Mouse (Mus musculus): ENCODE measurements at regions not wholly inside any gene's neighbourhood (a gene's known extent, or its start where the extent isn't known, plus 50 kb on each side); places are given as distances from the start of the nearest gene placed in this dataset.

DNA sequence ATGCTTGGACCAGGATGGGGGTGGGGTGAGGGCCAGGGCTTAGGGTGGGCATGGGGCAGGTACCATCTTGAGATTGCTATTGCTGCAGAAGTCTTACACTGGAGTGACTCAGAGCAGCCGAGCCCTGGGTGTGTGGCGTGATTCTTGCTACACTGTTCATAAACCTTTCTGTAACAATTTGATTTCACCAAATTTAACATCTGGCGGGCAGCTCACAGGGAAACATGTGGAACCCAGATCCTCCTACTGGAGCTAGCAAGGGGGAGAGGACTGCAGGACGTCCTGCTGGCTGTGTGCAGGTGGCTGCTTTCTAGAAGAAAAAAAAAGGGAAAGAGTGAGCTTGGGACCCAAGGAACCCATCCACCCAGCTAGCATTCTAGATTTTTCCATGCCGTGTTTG lies 719.7 kb downstream of the Vrk1 start:
- DNase-seq (ENCODE audit: inconsistent ontology term) = no peak

DNA sequence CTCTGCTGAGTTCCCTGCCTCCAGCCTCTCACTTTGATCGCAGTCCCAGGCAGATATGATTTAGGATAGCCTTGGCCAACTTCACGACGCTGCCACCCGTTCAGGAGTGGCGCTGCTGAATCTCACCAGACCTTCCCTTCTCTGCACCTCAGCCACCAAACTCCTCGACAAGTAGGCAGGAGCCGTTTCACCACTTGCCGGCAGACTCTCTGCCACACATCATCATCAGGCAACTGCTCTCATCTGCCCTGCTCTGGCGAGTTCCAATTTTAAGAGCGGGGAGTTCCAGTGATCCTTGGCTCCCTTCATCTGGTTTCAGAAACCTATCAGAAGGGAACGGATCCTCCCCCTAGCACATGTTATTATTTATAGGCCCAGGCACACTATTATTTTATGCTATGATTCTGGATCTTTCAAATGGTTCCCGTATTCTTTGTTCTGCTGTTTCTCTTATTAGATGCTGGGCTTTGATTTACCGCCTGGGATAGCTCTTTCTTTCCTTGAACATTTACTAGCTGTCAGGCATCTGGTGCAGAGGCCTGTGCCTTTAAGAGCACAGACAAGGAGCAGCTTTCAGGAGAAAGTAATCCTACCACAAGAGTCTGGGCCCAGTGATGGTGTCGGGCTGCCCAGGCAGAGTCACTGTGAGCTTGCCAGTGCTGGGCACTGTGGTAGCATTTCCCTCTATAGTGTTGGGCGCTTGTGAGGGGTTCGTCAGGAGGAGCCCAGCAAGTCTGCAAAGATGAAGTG lies 722.3 kb downstream of the Vrk1 start:
- no peak for DNase-seq (ENCODE audit: inconsistent ontology term)

- no peak for DNase-seq (ENCODE audit: inconsistent ontology term)
Observed at GRCm38 (mm10) chr12:106748765-106749164, 738.7 kb downstream of the Vrk1 start.

DNA sequence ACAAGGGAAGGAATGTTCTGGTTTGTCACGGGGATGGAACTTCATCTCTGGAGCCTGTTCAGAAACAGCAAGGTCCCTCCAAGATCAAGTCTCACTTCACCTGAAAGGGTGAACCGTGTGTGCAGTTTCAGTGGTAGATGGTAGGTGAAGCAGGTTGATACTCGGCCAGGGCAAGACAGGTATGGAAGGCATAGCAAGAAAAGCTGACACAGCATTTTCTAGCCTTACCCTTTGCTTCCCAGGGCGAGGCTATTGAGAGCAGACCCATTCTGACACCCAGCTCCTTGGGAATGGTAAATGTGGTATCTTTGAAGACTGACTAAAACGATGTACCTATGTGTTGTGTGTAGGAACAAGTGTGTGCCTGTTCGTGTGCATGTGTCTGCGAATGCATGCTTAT lies 724.9 kb upstream of the 3110018I06Rik start:
- no peak for DNase-seq (ENCODE audit: inconsistent ontology term)

- no peak for DNase-seq (ENCODE audit: inconsistent ontology term)
Observed at GRCm38 (mm10) chr12:106764516-106764915, 723.9 kb upstream of the 3110018I06Rik start.

DNA sequence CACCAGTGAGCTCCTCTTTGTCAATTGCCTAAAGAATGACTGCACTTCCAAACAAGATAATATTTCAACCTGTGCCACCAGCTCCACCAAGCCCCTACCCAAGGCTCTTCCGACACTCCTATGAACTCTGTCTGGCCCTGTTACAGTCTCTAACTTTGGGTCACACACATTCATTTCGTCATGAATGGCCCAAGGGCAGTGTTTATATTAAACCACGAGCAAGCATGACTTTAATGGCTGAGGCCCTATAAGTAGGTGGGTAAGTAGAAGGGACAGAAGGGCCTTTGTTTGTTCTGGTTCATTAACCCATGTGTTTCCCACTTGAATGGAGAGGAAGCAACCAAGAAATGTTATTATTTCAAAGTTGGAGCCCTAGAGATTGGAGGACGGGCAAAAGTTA lies 714.9 kb upstream of the 3110018I06Rik start:
- DNase-seq (ENCODE audit: inconsistent ontology term) = no peak

- peak; percentile 73 for DNase-seq (ENCODE audit: inconsistent ontology term)
Observed at GRCm38 (mm10) chr12:106796596-106796995, 691.8 kb upstream of the 3110018I06Rik start.

DNA sequence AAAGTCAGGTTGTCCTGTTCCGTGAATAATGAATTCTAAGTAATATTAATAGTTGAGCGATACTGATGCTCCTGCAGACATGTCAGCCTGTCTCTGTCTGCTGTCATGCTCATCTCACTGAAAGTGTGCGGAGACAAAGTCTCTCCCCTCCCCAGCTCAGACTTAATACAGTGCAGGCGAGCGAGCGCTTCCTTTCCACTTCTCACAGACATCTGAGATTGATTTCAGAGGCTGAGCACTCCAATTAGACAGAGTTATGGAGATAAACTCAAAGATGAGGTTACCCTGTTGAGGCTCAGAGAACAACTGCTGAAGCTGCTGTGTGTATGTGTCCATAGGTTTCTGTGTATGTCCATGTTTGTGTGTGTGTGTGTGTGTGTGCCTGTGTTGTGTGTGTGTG lies 668.7 kb upstream of the 3110018I06Rik start:
- DNase-seq (ENCODE audit: inconsistent ontology term) = no peak

- no peak for DNase-seq (ENCODE audit: inconsistent ontology term)
Observed at GRCm38 (mm10) chr12:106822311-106822710, 666.1 kb upstream of the 3110018I06Rik start.

GRCm38 (mm10) chr12:106828542-106828941 lies 659.9 kb upstream of the 3110018I06Rik start:
- no peak for DNase-seq (ENCODE audit: inconsistent ontology term)

GRCm38 (mm10) chr12:106829323-106829722 lies 659.1 kb upstream of the 3110018I06Rik start:
- DNase-seq (ENCODE audit: inconsistent ontology term) = no peak

DNA sequence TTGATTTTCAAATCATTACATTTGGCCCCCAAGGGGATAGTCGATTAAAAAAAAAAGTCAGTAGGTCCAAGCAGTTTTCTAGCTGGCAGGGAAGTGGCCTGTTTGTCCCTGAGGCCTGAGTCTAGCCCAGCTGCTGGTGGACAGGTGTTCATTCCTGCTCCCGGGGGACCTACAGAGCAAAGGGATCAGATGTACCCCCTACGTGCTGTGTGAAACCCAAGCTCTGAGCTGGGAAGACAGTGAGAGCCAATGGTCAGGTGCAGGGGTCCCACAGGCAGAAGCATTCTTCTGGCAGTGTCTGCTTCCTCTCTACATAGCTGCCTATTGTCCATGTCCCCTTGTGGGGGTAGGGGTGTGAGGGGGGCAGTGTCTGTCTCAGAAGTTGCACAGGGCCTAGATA lies 653.2 kb upstream of the 3110018I06Rik start:
- DNase-seq (ENCODE audit: inconsistent ontology term) = no peak

GRCm38 (mm10) chr12:106839618-106840017 lies 648.8 kb upstream of the 3110018I06Rik start:
- DNase-seq (ENCODE audit: inconsistent ontology term) = peak; percentile 98

DNA sequence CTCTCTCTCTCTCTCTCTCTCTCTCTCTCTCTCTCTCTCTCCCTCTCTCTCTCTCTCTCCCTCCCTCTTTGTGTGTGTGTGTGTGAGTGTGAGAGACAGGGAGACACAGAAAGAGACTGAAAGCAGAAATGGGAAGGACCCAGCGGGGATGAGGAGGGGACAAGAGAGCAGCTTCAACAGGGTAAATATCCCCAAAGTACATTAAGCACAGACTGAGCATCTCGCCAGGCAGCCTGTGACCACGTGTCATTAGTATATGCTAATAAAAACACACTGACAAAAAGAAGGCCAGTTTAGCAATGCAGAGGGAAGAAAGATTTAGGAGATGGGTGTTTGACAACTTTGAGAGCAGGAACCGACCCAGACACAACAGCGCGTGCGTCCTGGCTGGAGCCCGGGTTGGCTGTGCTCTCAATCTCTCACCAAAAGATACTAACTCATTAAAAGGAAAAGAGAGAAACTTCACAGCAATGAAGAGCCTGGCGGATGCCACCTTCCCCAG lies 648.2 kb upstream of the 3110018I06Rik start:
- no peak for DNase-seq (ENCODE audit: inconsistent ontology term)

GRCm38 (mm10) chr12:106841996-106842395 lies 646.4 kb upstream of the 3110018I06Rik start:
- no peak for DNase-seq (ENCODE audit: inconsistent ontology term)

- no peak for DNase-seq (ENCODE audit: inconsistent ontology term)
Observed at GRCm38 (mm10) chr12:106842396-106842795, 646.0 kb upstream of the 3110018I06Rik start.

DNA sequence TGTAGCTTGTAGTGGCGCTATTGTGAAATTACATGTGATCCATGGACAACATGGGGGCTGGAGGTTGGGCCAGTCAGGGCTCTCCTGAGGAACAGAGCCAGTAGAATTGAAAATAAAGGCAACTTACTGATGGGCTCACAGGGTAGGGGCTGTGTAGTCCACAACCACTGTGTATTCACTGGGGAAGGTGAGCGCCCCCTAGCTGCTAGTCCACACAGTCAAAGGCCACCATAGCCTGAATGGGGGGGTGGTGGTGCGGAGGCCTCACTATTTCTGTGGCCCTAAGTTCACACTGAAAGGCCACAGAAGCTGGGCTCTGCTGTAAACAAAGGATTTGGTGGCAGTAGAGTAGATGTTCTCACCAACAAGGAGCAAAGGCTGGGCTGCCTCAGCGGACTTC lies 636.8 kb upstream of the 3110018I06Rik start:
- DNase-seq (ENCODE audit: inconsistent ontology term) = no peak

DNA sequence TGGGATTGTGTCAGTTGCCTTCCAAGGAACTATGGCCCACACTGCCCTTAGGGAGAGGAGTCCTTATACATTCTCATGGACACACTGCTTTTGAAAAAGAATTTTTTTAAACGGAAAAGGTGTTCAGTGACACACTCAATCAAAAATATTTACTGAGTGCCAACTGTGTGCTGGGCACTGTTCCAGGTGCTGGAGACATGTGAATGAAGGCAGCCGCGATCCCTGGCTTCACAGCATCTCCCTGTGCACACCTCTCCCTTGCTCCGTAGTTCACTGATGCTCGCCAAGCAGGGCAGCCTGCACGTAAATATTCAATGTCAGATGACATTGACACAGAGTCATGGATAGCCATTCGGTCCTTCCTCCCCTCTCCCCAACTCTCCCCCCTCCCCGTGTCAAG lies 635.7 kb upstream of the 3110018I06Rik start:
- DNase-seq (ENCODE audit: inconsistent ontology term) = no peak

GRCm38 (mm10) chr12:106853711-106854240 lies 634.7 kb upstream of the 3110018I06Rik start:
- DNase-seq (ENCODE audit: inconsistent ontology term) = no peak

DNA sequence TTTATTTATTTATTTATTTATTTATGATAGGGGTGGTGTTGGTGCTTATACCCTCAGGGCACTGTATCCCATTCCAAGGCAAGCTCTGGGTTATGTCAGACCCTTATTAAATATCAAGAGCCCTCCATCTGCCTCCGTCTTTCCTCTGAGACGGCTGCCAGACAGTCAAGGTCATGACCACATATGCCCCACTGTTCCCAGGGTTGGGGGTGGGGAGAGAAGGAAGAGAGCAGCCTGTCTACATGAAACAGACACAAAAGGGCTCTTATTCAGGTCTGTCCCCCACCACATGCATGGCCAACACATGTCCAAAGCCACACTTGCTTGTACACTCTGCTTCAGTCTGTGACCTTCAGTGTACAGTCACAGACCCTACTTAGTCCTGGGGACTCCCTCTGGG lies 632.9 kb upstream of the 3110018I06Rik start:
- DNase-seq (ENCODE audit: inconsistent ontology term) = no peak

DNA sequence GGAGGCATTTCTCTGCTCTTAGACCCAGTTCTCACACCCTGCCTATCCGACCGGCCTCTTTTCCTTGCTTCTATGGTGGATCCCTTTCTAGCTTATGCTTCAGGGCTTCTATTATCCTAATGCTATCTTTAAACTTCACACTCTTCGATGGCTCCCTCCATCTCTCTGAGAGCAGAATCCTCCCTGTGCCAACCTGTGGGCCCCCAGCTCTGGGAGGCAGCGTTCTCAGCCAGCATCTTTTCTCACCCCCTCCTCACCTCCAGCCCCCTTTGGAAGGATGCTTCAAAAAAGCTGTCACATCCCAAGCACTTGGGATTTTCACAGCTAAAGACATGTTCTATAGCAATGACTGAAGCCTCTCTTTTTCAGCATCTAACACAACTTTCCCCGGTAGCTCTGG lies 626.8 kb upstream of the 3110018I06Rik start:
- no peak for DNase-seq (ENCODE audit: inconsistent ontology term)

- DNase-seq (ENCODE audit: inconsistent ontology term) = no peak
Observed at GRCm38 (mm10) chr12:106864076-106864475, 624.4 kb upstream of the 3110018I06Rik start.

DNA sequence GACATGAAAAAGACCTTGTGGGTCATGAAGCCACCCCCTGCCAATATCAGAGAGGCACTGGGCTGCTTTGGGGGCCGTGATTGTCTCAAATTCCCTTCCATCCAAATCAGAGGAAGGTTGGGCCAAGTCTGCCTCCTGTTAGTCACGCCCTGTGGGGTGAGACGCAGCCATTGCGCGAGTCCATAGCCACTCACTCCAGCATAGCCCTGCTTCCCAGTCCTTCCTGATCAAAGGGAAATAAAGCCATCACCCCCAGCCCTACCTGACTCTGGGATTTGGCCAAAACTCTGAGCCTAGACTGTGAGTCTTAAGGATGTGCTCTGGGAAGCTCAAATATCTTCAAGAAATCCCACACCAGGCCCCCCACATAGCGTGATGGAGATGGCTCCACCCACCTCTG lies 620.4 kb upstream of the 3110018I06Rik start:
- DNase-seq (ENCODE audit: inconsistent ontology term) = no peak

All from Muller cell, postnatal 12 days (primary cell).